Mouse (Mus musculus) limb, embryonic 14.5 days (tissue): ENCODE results near the gene Tomm20. TPM values are rescaled to one million over a fixed set of nuclear protein-coding genes. Genes with fewer than 3 reads are reported as not detected.

Source experiments
- ATAC-seq: fragments of 200-750 bp; cut with Nextera tagmentation; 2 replicates; pipeline ENCODE4 v1.8.0; 2017; ENCODE audit warnings: low read depth, moderate number of reproducible peaks, moderate TSS enrichment; ENCODE audit not compliant: low FRiP score
- DNase-seq: peaks from one replicate; pipeline ENCODE4 v3.0.0-alpha.2; 2015; ENCODE audit warnings: low spot score
- H3K27ac ChIP-seq: fragments of 300-500 bp; sonication (generic); replicated peaks from 2 replicates; pipeline ENCODE4 v1.5.1; 2014; ENCODE audit warnings: low read depth, mild to moderate bottlenecking, low read length, moderate library complexity, mixed read lengths
- H3K27me3 ChIP-seq: fragments of 300-500 bp; sonication (generic); 2 replicates; pipeline ENCODE4 v1.6.1; 2014; ENCODE audit warnings: low read length, mixed read lengths; ENCODE audit not compliant: control insufficient read depth, insufficient read depth
- H3K36me3 ChIP-seq: fragments of 300-500 bp; sonication (generic); 2 replicates; pipeline ENCODE4 v1.6.1; 2014; ENCODE audit warnings: mild to moderate bottlenecking, low read length, moderate library complexity, mixed read lengths; ENCODE audit not compliant: control insufficient read depth, insufficient read depth
- H3K4me1 ChIP-seq: fragments of 300-500 bp; sonication (generic); 2 replicates; pipeline ENCODE4 v1.6.1; 2014; ENCODE audit warnings: antibody characterized with exemption, low read length, mixed read lengths; ENCODE audit not compliant: control insufficient read depth, insufficient read depth
- H3K4me2 ChIP-seq: fragments of 300-500 bp; sonication (generic); replicated peaks from 2 replicates; pipeline ENCODE4 v1.6.1; 2014; ENCODE audit warnings: low read depth, mild to moderate bottlenecking, low read length, moderate library complexity; ENCODE audit not compliant: severe bottlenecking
- H3K4me3 ChIP-seq: fragments of 300-500 bp; sonication (generic); replicated peaks from 2 replicates; pipeline ENCODE4 v1.5.1; 2014; ENCODE audit warnings: low read length
- H3K9ac ChIP-seq: fragments of 300-500 bp; sonication (generic); 2 replicates; pipeline ENCODE4 v1.6.1; 2014; ENCODE audit warnings: mild to moderate bottlenecking, low read depth, low read length, moderate library complexity; ENCODE audit not compliant: severe bottlenecking
- H3K9me3 ChIP-seq: fragments of 300-500 bp; sonication (generic); 2 replicates; pipeline ENCODE4 v1.6.1; 2016; ENCODE audit warnings: low read length; ENCODE audit not compliant: control insufficient read depth
- POLR2A ChIP-seq: fragments of 200-500 bp; IDR thresholded peaks from 2 replicates; pipeline ENCODE4 v1.8.0; 2012; ENCODE audit warnings: inconsistent platforms, mild to moderate bottlenecking, moderate library complexity, borderline replicate concordance; ENCODE audit not compliant: insufficient read depth, insufficient read length; ENCODE audit errors: extremely low read depth
- WGBS: fragments of 180-500 bp; shearing (Covaris S2); extraction: QIAGEN DNeasy Blood & Tissue Kit; methylation state at CpG from one replicate; pipeline ENCODE4 v1.1.7; 2014; 5-methylcytosine and 5-hydroxymethylcytosine counted together
- polyA plus RNA-seq, 2 experiments: library from polyadenylated mRNA; depleted of rRNA in 1 of 2; stranded (reverse) in 1 of 2; unstranded in 1 of 2; fragments of >200 nt; fragmentation: Nextera tagmentation in 1 of 2; extraction: Ambion mirVana in 1 of 2; gene quantifications; 2 replicates each; pipeline versions ENCODE4 v1.2.1 to v1.2.3; 2012 to 2014

The Tomm20 gene
- polyA plus RNA-seq, 2 experiments = 210 to 251 TPM

GRCm38 (mm10) chr8:126943565-126943964 is 2.1 kb downstream of the Tomm20 start:
- no peaks in the 10 kb centered on the region for H3K9me3 ChIP-seq
- no peaks in the 10 kb centered on the region for H3K27me3 ChIP-seq
- no peak for DNase-seq
- WGBS = 88% methylated on average over 7 of the region's 7 CpGs
- H3K9ac ChIP-seq = no peak overlapping the region
- peaks cover 28% of the 10 kb centered on the region for H3K36me3 ChIP-seq
- no peak for TF ChIP-seq POLR2A
- no peak overlapping the region for H3K27ac ChIP-seq
- peaks cover 10% of the 10 kb centered on the region for H3K4me1 ChIP-seq
- ATAC-seq = no peak
- peak overlapping the region; percentile 88; the same call in 1 of the 2 replicates for H3K4me3 ChIP-seq
- no peak overlapping the region; the same call in 1 of the 2 replicates for H3K4me2 ChIP-seq

- H3K9me3 ChIP-seq = no peaks in the 10 kb centered on the region
- H3K4me1 ChIP-seq = no peaks in the 10 kb centered on the region
- no peak overlapping the region for H3K4me3 ChIP-seq
- H3K9ac ChIP-seq = no peak overlapping the region
- WGBS = 96% methylated on average over 3 of the region's 3 CpGs
- no peaks in the 10 kb centered on the region for H3K27me3 ChIP-seq
- TF ChIP-seq POLR2A = no peak
- H3K36me3 ChIP-seq = peaks cover 71% of the 10 kb centered on the region
- H3K27ac ChIP-seq = no peak overlapping the region
- DNase-seq (no peak), ATAC-seq (no peak)
- no peak overlapping the region for H3K4me2 ChIP-seq
Measured at GRCm38 (mm10) chr8:126937337-126937736, 8.3 kb downstream of the Tomm20 start.

GRCm38 (mm10) chr8:126935932-126936331 is 9.7 kb downstream of the Tomm20 start:
- Histone ChIP-seq H3K4me2 (no peak overlapping the region), H3K4me3 (no peak overlapping the region), H3K27me3 (no peaks in the 10 kb centered on the region), H3K27ac (no peak overlapping the region), H3K36me3 (peaks cover 85% of the 10 kb centered on the region), H3K9ac (no peak overlapping the region), H3K9me3 (no peaks in the 10 kb centered on the region), H3K4me1 (no peaks in the 10 kb centered on the region)
- DNase-seq = no peak
- no peak for ATAC-seq
- no peak for TF ChIP-seq POLR2A

GRCm38 (mm10) chr8:126935387-126935786 is 10.3 kb downstream of the Tomm20 start:
- Histone ChIP-seq H3K27ac (no peak overlapping the region), H3K4me3 (no peak overlapping the region), H3K4me2 (no peak overlapping the region), H3K9ac (no peak overlapping the region), H3K4me1 (no peaks in the 10 kb centered on the region), H3K9me3 (no peaks in the 10 kb centered on the region), H3K27me3 (no peaks in the 10 kb centered on the region), H3K36me3 (peaks cover 86% of the 10 kb centered on the region)
- no peak for ATAC-seq
- TF ChIP-seq POLR2A = no peak
- 98% methylated on average over 2 of the region's 2 CpGs for WGBS
- DNase-seq = no peak

GRCm38 (mm10) chr8:126932656-126933055 is 13.0 kb downstream of the Tomm20 start:
- DNase-seq (no peak), ATAC-seq (no peak)
- H3K4me2 ChIP-seq = no peak overlapping the region
- H3K4me1 ChIP-seq = no peaks in the 10 kb centered on the region
- H3K9me3 ChIP-seq = no peaks in the 10 kb centered on the region
- H3K9ac ChIP-seq = no peak overlapping the region
- no peak for TF ChIP-seq POLR2A
- WGBS = 78% methylated on average over 1 of the region's 1 CpGs
- peaks cover 82% of the 10 kb centered on the region for H3K36me3 ChIP-seq
- H3K27ac ChIP-seq = no peak overlapping the region
- H3K4me3 ChIP-seq = no peak overlapping the region
- no peaks in the 10 kb centered on the region for H3K27me3 ChIP-seq

- WGBS = 88% methylated on average over 1 of the region's 1 CpGs
- Histone ChIP-seq H3K36me3 (peaks cover 80% of the 10 kb centered on the region), H3K4me3 (no peak overlapping the region), H3K4me2 (no peak overlapping the region), H3K27me3 (no peaks in the 10 kb centered on the region), H3K4me1 (no peaks in the 10 kb centered on the region), H3K9me3 (no peaks in the 10 kb centered on the region), H3K9ac (no peak overlapping the region), H3K27ac (no peak overlapping the region)
- DNase-seq (no peak), ATAC-seq (no peak)
- TF ChIP-seq POLR2A = no peak
Measured at GRCm38 (mm10) chr8:126932249-126932648, 13.4 kb downstream of the Tomm20 start.
